10 mouse cellular contexts compared by ENCODE assay signal in genomic region chr19:55593729-55594444, GRCm38 (mm10).
A peak's percentile ranks its signal among the peaks of the same experiment; 100 is the strongest.
DNase-seq lines count a peak whose midpoint lies in the region; ATAC-seq lines count a peak whose summit lies in the region.
"Had no signal": no experiment of that assay in that cellular context is flagged by ENCODE, and none has a peak within 500 bp of the region (broad histone marks: within the 10 kb centered on the region; RNA-seq: fewer than 3 reads in every experiment).

No protein-coding gene starts in this region.

- H3K36me3 ChIP-seq in heart, embryonic 13.5 days, result no peaks in the 10 kb centered on the region
- H3K36me3 ChIP-seq: midbrain, embryonic 12.5 days had no signal

- peak; percentile 46 for DNase-seq in embryo, embryonic 10 days (ENCODE audit: low spot score)
- no peak for DNase-seq in embryo, embryonic 9.5 days (ENCODE audit: extremely low spot score)
- peak; percentile 73 for DNase-seq in adrenal gland, adult 2 months
- peak; percentile 57 to 66 for DNase-seq in lung, adult 18-20 months
- no peak for DNase-seq in left cerebral cortex, postnatal 4 days
- no peak for DNase-seq in layer of hippocampus, postnatal 10 days (ENCODE audit: low spot score in 2 of 2)
- DNase-seq in spleen, adult 18-20 months, result no peak
- DNase-seq: gastrocnemius, postnatal 25 days had no signal

- H3K27ac ChIP-seq in heart, embryonic 13.5 days (replicated peaks), result 0 out of 2 replicates have a peak overlapping the region, but pooled peaks have one; percentile 12
- H3K27ac ChIP-seq: midbrain, embryonic 12.5 days had no signal

- ATAC-seq in heart, embryonic 13.5 days (ENCODE audit: extremely low read depth, insufficient number of reproducible peaks, low FRiP score, low TSS enrichment), result no peak

- 0 out of 2 replicates have a peak, but pooled peaks cover 3% of the 10 kb centered on the region for H3K27me3 ChIP-seq in heart, embryonic 13.5 days (replicated peaks)

- no peaks in the 10 kb centered on the region for H3K9me3 ChIP-seq in heart, embryonic 13.5 days
- H3K9me3 ChIP-seq: midbrain, embryonic 12.5 days had no signal

- intact Hi-C loops in left cerebral cortex, postnatal 4 days (cut with DNase I), result no loop called here

- no peak overlapping the region for H3K9ac ChIP-seq in heart, embryonic 13.5 days
- H3K9ac ChIP-seq: midbrain, embryonic 12.5 days had no signal

- no peak overlapping the region for H3K4me3 ChIP-seq in heart, embryonic 13.5 days
- H3K4me3 ChIP-seq: midbrain, embryonic 12.5 days had no signal

- 69% methylated on average over 16 of the region's 16 CpGs for WGBS in heart, embryonic 13.5 days

- peak overlapping the region; percentile 19; the same call in 1 of the 2 replicates for H3K4me2 ChIP-seq in heart, embryonic 13.5 days
- H3K4me2 ChIP-seq: midbrain, embryonic 12.5 days had no signal

- H3K4me1 ChIP-seq in heart, embryonic 13.5 days, result peaks cover 57% of the 10 kb centered on the region

Comparison
In these comparisons a context has a peak if more than half of its experiments do, and no peak if none do; other contexts are left out.
1. DNase-seq: peak in embryo, embryonic 10 days (single experiment), adrenal gland, adult 2 months (single experiment) and lung, adult 18-20 months (2 of 2); none in embryo, embryonic 9.5 days (single experiment), left cerebral cortex, postnatal 4 days (single experiment), layer of hippocampus, postnatal 10 days (0 of 2) and spleen, adult 18-20 months (0 of 2).